Mouse (Mus musculus): Measurements from ENCODE around the gene 4833427G06Rik. TPM values are rescaled to one million over a fixed set of nuclear protein-coding genes. Genes with fewer than 3 reads are reported as not detected.
A peak's percentile ranks its signal among the peaks of the same experiment; 100 is the strongest.

4833427G06Rik gene
- polyA plus RNA-seq, 1 experiment = not detected

DNA sequence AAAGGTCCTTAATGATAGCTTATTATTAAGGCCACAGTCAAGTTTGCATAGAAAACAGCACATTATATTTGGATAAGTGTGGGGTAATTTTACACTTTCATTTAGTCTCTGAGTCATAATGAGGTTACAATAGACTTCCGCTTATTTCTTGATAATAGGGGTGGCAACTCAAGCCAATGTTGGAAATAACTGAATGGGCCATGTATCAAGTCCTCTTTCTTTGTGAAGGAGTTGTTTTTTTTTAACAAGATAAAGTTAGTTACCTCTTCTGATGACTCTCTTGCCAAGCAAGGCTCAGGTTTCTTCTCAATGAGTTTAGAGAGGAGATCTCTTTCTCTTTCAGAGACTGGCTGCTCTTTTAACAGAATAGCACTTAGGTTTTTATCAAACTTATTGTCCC, 36.4 kb upstream of the 4833427G06Rik start:
- Histone ChIP-seq H3K4me1 (ENCODE audit: control insufficient read depth, insufficient read depth, low read length) (no peaks in the 10 kb centered on the region), H3K4me3 (ENCODE audit: low read depth, low read length) (no peak overlapping the region), H3K9ac (ENCODE audit: low read depth, poor library complexity, severe bottlenecking) (no peak overlapping the region), H3K27me3 (ENCODE audit: control insufficient read depth, insufficient read depth, low read length, poor library complexity, severe bottlenecking) (no peaks in the 10 kb centered on the region), H3K9me3 (replicated peaks; ENCODE audit: control insufficient read depth, insufficient read depth, low read length, poor library complexity, severe bottlenecking) (no peaks in the 10 kb centered on the region), H3K36me3 (ENCODE audit: control insufficient read depth, insufficient read depth, low read length, poor library complexity, severe bottlenecking) (no peaks in the 10 kb centered on the region), H3K27ac (ENCODE audit: insufficient read depth, low read length) (no peak overlapping the region)
- TF ChIP-seq POLR2A (IDR thresholded peaks at IDR 0.05; ENCODE audit: insufficient read depth, low read length) = no peak

DNA sequence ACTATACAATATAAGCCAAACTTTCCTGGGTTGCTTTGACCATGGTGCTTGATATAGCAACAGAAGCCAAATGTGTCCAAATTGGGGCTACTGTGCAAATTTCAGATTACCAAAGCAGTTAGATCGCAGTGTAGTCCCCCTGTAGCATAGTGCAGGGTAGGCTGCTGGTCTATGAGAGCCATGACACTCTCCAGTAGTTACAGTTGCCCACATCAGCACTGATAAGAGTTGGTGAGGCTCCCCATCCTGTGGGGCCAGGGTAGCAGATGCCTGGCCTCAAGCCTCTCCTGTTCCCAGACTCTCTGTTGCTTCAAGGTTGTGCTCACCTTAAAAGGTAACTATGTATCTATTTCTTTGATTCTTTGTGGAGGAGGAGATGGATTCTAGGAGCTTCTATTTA, 36.0 kb upstream of the 4833427G06Rik start:
- H3K27ac ChIP-seq (ENCODE audit: insufficient read depth, low read length) = no peak overlapping the region
- TF ChIP-seq CTCF (IDR thresholded peaks at IDR 0.05; ENCODE audit: low read depth, low read length) = no peak
- no peak for TF ChIP-seq POLR2A (IDR thresholded peaks at IDR 0.05; ENCODE audit: insufficient read depth, low read length)
- TF ChIP-seq EP300 (IDR thresholded peaks at IDR 0.05; ENCODE audit: insufficient read depth, low read depth, low read length) = no peak

DNA sequence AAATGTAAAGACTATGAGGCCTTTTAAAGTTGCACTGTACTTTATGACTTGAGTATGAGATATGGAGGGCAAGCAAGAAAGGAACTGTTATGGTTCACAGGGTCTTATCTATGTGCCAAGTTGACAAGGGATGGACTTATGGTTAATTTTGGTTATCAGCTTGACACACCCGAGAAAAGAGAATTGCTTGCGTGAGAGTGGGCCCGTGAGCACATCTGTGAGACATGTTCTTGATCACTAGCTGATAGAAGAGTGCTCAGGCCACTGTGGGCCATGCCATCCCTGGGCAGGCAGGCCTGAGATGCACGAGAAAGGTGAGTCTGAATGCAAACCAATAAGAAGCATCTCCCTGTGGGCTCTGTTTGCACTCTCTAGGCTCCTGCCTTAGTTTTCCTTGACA, 35.6 kb upstream of the 4833427G06Rik start:
- Histone ChIP-seq H3K27ac (ENCODE audit: insufficient read depth, low read length) (no peak overlapping the region), H3K4me3 (ENCODE audit: low read depth, low read length) (no peak overlapping the region), H3K4me1 (ENCODE audit: control insufficient read depth, insufficient read depth, low read length) (no peaks in the 10 kb centered on the region), H3K27me3 (ENCODE audit: control insufficient read depth, insufficient read depth, low read length, poor library complexity, severe bottlenecking) (no peaks in the 10 kb centered on the region), H3K36me3 (ENCODE audit: control insufficient read depth, insufficient read depth, low read length, poor library complexity, severe bottlenecking) (no peaks in the 10 kb centered on the region), H3K9me3 (replicated peaks; ENCODE audit: control insufficient read depth, insufficient read depth, low read length, poor library complexity, severe bottlenecking) (no peaks in the 10 kb centered on the region), H3K9ac (ENCODE audit: low read depth, poor library complexity, severe bottlenecking) (no peak overlapping the region)
- TF ChIP-seq EP300 (IDR thresholded peaks at IDR 0.05; ENCODE audit: insufficient read depth, low read depth, low read length) (no peak), POLR2A (IDR thresholded peaks at IDR 0.05; ENCODE audit: insufficient read depth, low read length) (no peak), CTCF (IDR thresholded peaks at IDR 0.05; ENCODE audit: low read depth, low read length) (no peak)

More for the DNA sequence above, 36.0 kb upstream of the 4833427G06Rik start:
- Histone ChIP-seq H3K9me3 (replicated peaks; ENCODE audit: control insufficient read depth, insufficient read depth, low read length, poor library complexity, severe bottlenecking) (no peaks in the 10 kb centered on the region), H3K4me3 (ENCODE audit: low read depth, low read length) (no peak overlapping the region), H3K9ac (ENCODE audit: low read depth, poor library complexity, severe bottlenecking) (no peak overlapping the region), H3K4me1 (ENCODE audit: control insufficient read depth, insufficient read depth, low read length) (no peaks in the 10 kb centered on the region), H3K36me3 (ENCODE audit: control insufficient read depth, insufficient read depth, low read length, poor library complexity, severe bottlenecking) (no peaks in the 10 kb centered on the region), H3K27me3 (ENCODE audit: control insufficient read depth, insufficient read depth, low read length, poor library complexity, severe bottlenecking) (no peaks in the 10 kb centered on the region)

DNA sequence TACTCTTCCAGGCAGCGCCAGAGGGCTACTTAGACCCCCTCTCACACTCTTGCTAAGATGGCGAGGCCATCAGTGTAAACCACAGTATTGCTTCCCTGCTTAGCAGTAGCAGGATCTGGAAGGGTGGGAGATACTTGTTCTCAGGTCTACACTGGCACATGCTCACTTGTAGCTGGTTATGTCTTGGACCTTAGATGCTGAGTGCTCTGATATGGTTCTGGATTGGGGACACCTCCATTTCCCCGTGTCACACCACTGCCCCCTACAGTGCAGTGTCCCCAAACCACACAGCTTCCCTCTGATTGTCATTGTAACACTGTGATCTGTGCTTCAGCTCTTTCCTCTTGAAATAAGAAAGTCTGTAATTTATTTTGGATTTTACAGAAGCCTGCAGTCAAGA, 35.1 kb upstream of the 4833427G06Rik start:
- no peak overlapping the region for H3K27ac ChIP-seq (ENCODE audit: insufficient read depth, low read length)
- no peak for TF ChIP-seq EP300 (IDR thresholded peaks at IDR 0.05; ENCODE audit: insufficient read depth, low read depth, low read length)
- TF ChIP-seq CTCF (IDR thresholded peaks at IDR 0.05; ENCODE audit: low read depth, low read length) = peak; percentile 74
- TF ChIP-seq POLR2A (IDR thresholded peaks at IDR 0.05; ENCODE audit: insufficient read depth, low read length) = no peak
- no peak overlapping the region for H3K9ac ChIP-seq (ENCODE audit: low read depth, poor library complexity, severe bottlenecking)

DNA sequence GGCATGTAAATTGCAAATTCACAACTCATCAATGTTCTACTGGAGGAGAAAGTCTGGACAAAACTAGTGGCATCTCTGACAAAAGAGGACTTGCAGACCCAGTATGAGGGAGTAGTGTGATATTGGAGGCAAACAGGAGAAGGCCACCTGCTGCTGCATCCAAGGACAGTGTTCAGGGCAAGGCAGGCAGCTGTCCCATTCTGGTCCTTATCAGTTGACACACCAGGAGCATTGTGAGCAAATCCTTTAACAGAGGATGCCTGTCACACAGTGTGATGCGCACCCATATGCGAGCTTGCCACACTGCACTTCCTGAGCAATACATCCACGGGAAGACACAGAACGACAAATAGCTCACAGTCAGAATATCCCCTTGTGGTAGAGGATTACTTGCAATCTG, 12.9 kb upstream of the 4833427G06Rik start:
- Histone ChIP-seq H3K27me3 (ENCODE audit: control insufficient read depth, insufficient read depth, low read length, poor library complexity, severe bottlenecking) (no peaks in the 10 kb centered on the region), H3K27ac (ENCODE audit: insufficient read depth, low read length) (no peak overlapping the region), H3K36me3 (ENCODE audit: control insufficient read depth, insufficient read depth, low read length, poor library complexity, severe bottlenecking) (no peaks in the 10 kb centered on the region), H3K4me3 (ENCODE audit: low read depth, low read length) (no peak overlapping the region), H3K9me3 (replicated peaks; ENCODE audit: control insufficient read depth, insufficient read depth, low read length, poor library complexity, severe bottlenecking) (no peaks in the 10 kb centered on the region), H3K4me1 (ENCODE audit: control insufficient read depth, insufficient read depth, low read length) (no peaks in the 10 kb centered on the region), H3K9ac (ENCODE audit: low read depth, poor library complexity, severe bottlenecking) (no peak overlapping the region)
- TF ChIP-seq POLR2A (IDR thresholded peaks at IDR 0.05; ENCODE audit: insufficient read depth, low read length) = no peak
- no peak for TF ChIP-seq EP300 (IDR thresholded peaks at IDR 0.05; ENCODE audit: insufficient read depth, low read depth, low read length)
- no peak for TF ChIP-seq CTCF (IDR thresholded peaks at IDR 0.05; ENCODE audit: low read depth, low read length)

More for the DNA sequence above, 35.1 kb upstream of the 4833427G06Rik start:
- Histone ChIP-seq H3K4me3 (ENCODE audit: low read depth, low read length) (no peak overlapping the region), H3K9me3 (replicated peaks; ENCODE audit: control insufficient read depth, insufficient read depth, low read length, poor library complexity, severe bottlenecking) (no peaks in the 10 kb centered on the region), H3K4me1 (ENCODE audit: control insufficient read depth, insufficient read depth, low read length) (no peaks in the 10 kb centered on the region), H3K27me3 (ENCODE audit: control insufficient read depth, insufficient read depth, low read length, poor library complexity, severe bottlenecking) (no peaks in the 10 kb centered on the region), H3K36me3 (ENCODE audit: control insufficient read depth, insufficient read depth, low read length, poor library complexity, severe bottlenecking) (no peaks in the 10 kb centered on the region)

- Histone ChIP-seq H3K27ac (ENCODE audit: insufficient read depth, low read length) (no peak overlapping the region; the same call in 1 of the 2 replicates), H3K4me1 (ENCODE audit: control insufficient read depth, insufficient read depth, low read length) (peaks cover 2% of the 10 kb centered on the region), H3K9me3 (replicated peaks; ENCODE audit: control insufficient read depth, insufficient read depth, low read length, poor library complexity, severe bottlenecking) (no peaks in the 10 kb centered on the region; the same call in 1 of the 2 replicates), H3K36me3 (ENCODE audit: control insufficient read depth, insufficient read depth, low read length, poor library complexity, severe bottlenecking) (no peaks in the 10 kb centered on the region), H3K4me3 (ENCODE audit: low read depth, low read length) (no peak overlapping the region), H3K27me3 (ENCODE audit: control insufficient read depth, insufficient read depth, low read length, poor library complexity, severe bottlenecking) (peaks cover 3% of the 10 kb centered on the region; the same call in 1 of the 2 replicates), H3K9ac (ENCODE audit: low read depth, poor library complexity, severe bottlenecking) (no peak overlapping the region)
- TF ChIP-seq CTCF (IDR thresholded peaks at IDR 0.05; ENCODE audit: low read depth, low read length) (no peak), POLR2A (IDR thresholded peaks at IDR 0.05; ENCODE audit: insufficient read depth, low read length) (no peak), EP300 (IDR thresholded peaks at IDR 0.05; ENCODE audit: insufficient read depth, low read depth, low read length) (no peak)
These were observed 3.9 kb upstream of the 4833427G06Rik start for GRCm38 (mm10) chr9:51105751-51106150.
